Mouse (Mus musculus) gastrocnemius, adult 18-20 months (tissue): ENCODE measurements around the gene Fam213b. TPM values are rescaled to one million over a fixed set of nuclear protein-coding genes. Genes with fewer than 3 reads are reported as not detected.

Source experiments
- DNase-seq: peaks from one replicate; pipeline ENCODE4 v3.0.0; 2021; ENCODE audit warnings: low spot score
- total RNA-seq, 2 experiments: library from RNA; stranded (reverse); gene quantifications; 2 replicates each; pipeline ENCODE4 v1.2.3; 2021

The Fam213b gene
- total RNA-seq, 2 experiments from 2014 or later = 69.5 to 73.0 TPM

GRCm38 (mm10) chr4:154925413-154925812 lies 26.5 kb upstream of the Fam213b start:
- no peak for DNase-seq

- DNase-seq = no peak
Measured at GRCm38 (mm10) chr4:154922931-154923330, 24.0 kb upstream of the Fam213b start.

- DNase-seq = peak; percentile 75
Measured at GRCm38 (mm10) chr4:154922291-154922690, 23.4 kb upstream of the Fam213b start.

- no peak for DNase-seq
Measured at GRCm38 (mm10) chr4:154916662-154917061, 17.7 kb upstream of the Fam213b start.

- no peak for DNase-seq
Measured at GRCm38 (mm10) chr4:154915286-154915685, 16.4 kb upstream of the Fam213b start.

- no peak for DNase-seq
Measured at GRCm38 (mm10) chr4:154914707-154915106, 15.8 kb upstream of the Fam213b start.

GRCm38 (mm10) chr4:154914252-154914651 lies 15.3 kb upstream of the Fam213b start:
- DNase-seq = no peak

- no peak for DNase-seq
Measured at GRCm38 (mm10) chr4:154913845-154914244, 14.9 kb upstream of the Fam213b start.

GRCm38 (mm10) chr4:154911644-154912043 lies 12.7 kb upstream of the Fam213b start:
- no peak for DNase-seq

GRCm38 (mm10) chr4:154910606-154911522 lies 11.9 kb upstream of the Fam213b start:
- DNase-seq = no peak

GRCm38 (mm10) chr4:154908490-154908889 lies 9.6 kb upstream of the Fam213b start:
- no peak for DNase-seq

- DNase-seq = peak; percentile 69
Measured at GRCm38 (mm10) chr4:154907833-154908232, 8.9 kb upstream of the Fam213b start.

GRCm38 (mm10) chr4:154904185-154905071 lies 5.5 kb upstream of the Fam213b start:
- DNase-seq = peak; percentile 69

- no peak for DNase-seq
Measured at GRCm38 (mm10) chr4:154902371-154902770, 3.4 kb upstream of the Fam213b start.

GRCm38 (mm10) chr4:154897676-154898465 lies 1.1 kb downstream of the Fam213b start:
- DNase-seq = peak; percentile 79

GRCm38 (mm10) chr4:154895549-154895948 lies 3.4 kb downstream of the Fam213b start:
- DNase-seq = no peak

- no peak for DNase-seq
Measured at GRCm38 (mm10) chr4:154890887-154891286, 8.0 kb downstream of the Fam213b start.

- DNase-seq = no peak
Measured at GRCm38 (mm10) chr4:154887593-154888250, 11.2 kb downstream of the Fam213b start.

- DNase-seq = no peak
Measured at GRCm38 (mm10) chr4:154886876-154887592, 11.9 kb downstream of the Fam213b start.

- no peak for DNase-seq
Measured at GRCm38 (mm10) chr4:154885416-154885815, 13.5 kb downstream of the Fam213b start.
